Mouse (Mus musculus): ENCODE measurements around the gene Wfdc5.

DNA sequence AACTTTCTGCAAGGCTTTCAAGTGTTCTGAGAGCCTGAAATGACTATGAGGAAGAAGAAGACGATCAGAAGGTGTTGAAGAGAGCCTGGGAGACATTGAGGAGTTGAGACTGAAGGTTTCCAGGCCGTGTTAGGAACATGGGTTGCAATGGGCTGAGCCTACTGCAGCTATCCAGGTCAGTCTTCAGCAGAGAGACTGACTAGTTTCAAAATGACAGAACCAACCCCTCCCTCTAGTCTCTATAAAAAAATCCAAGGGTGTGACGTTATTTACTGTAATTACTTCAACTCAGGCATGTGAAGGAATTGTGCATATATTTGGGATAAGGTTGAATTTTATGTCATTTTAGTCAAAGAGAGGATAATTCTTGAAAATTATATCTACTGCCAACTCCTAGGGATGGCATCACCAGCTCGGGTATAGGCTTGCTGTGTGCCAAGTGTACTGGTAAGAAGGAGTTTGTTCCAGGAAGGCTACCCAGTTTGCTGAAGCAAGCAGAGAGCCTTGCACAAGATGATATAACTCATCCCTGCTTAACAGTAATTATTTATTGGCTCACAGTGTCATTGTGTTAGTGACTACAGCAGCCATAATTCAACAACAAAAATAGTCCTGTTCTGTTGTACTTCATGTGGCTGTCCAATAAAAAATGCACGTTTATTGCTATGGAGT, 12.6 kb upstream of the Wfdc5 start:
- TF ChIP-seq GATA1 (IDR thresholded peaks at IDR 0.05; ENCODE audit: borderline replicate concordance, low read length), result no peak
- TF ChIP-seq FLI1 (IDR thresholded peaks at IDR 0.05; ENCODE audit: low read length), result no peak
